Mouse (Mus musculus): ENCODE measurements around the gene Trim32. TPM values are rescaled to one million over a fixed set of nuclear protein-coding genes. Genes with fewer than 3 reads are reported as not detected.

Gene Trim32
- polyA plus RNA-seq, 1 experiment = 18.5 TPM

- Histone ChIP-seq H3K9ac (ENCODE audit: low read depth, poor library complexity, severe bottlenecking) (no peak overlapping the region), H3K4me3 (ENCODE audit: low read depth, low read length) (no peak overlapping the region), H3K36me3 (ENCODE audit: control insufficient read depth, insufficient read depth, low read length, poor library complexity, severe bottlenecking) (peaks cover 11% of the 10 kb centered on the region), H3K27me3 (ENCODE audit: control insufficient read depth, insufficient read depth, low read length, poor library complexity, severe bottlenecking) (no peaks in the 10 kb centered on the region), H3K9me3 (replicated peaks; ENCODE audit: control insufficient read depth, insufficient read depth, low read length, poor library complexity, severe bottlenecking) (no peaks in the 10 kb centered on the region), H3K27ac (ENCODE audit: insufficient read depth, low read length) (no peak overlapping the region), H3K4me1 (ENCODE audit: control insufficient read depth, insufficient read depth, low read length) (no peaks in the 10 kb centered on the region)
- TF ChIP-seq POLR2A (IDR thresholded peaks at IDR 0.05; ENCODE audit: insufficient read depth, low read length) = no peak
- TF ChIP-seq EP300 (IDR thresholded peaks at IDR 0.05; ENCODE audit: insufficient read depth, low read depth, low read length) = no peak
- TF ChIP-seq CTCF (IDR thresholded peaks at IDR 0.05; ENCODE audit: low read depth, low read length) = no peak
Measured at GRCm38 (mm10) chr4:65620125-65620524, 15.3 kb downstream of the Trim32 start.

GRCm38 (mm10) chr4:65638231-65638630 is 33.4 kb downstream of the Trim32 start:
- Histone ChIP-seq H3K4me1 (ENCODE audit: control insufficient read depth, insufficient read depth, low read length) (no peaks in the 10 kb centered on the region), H3K9me3 (replicated peaks; ENCODE audit: control insufficient read depth, insufficient read depth, low read length, poor library complexity, severe bottlenecking) (peaks cover 5% of the 10 kb centered on the region; the same call in 1 of the 2 replicates), H3K27ac (ENCODE audit: insufficient read depth, low read length) (no peak overlapping the region), H3K36me3 (ENCODE audit: control insufficient read depth, insufficient read depth, low read length, poor library complexity, severe bottlenecking) (no peaks in the 10 kb centered on the region), H3K27me3 (ENCODE audit: control insufficient read depth, insufficient read depth, low read length, poor library complexity, severe bottlenecking) (no peaks in the 10 kb centered on the region), H3K9ac (ENCODE audit: low read depth, poor library complexity, severe bottlenecking) (no peak overlapping the region), H3K4me3 (ENCODE audit: low read depth, low read length) (no peak overlapping the region)
- TF ChIP-seq EP300 (IDR thresholded peaks at IDR 0.05; ENCODE audit: insufficient read depth, low read depth, low read length) (no peak), POLR2A (IDR thresholded peaks at IDR 0.05; ENCODE audit: insufficient read depth, low read length) (no peak), CTCF (IDR thresholded peaks at IDR 0.05; ENCODE audit: low read depth, low read length) (no peak)

GRCm38 (mm10) chr4:65642611-65643010 is 37.8 kb downstream of the Trim32 start:
- no peak for TF ChIP-seq CTCF (IDR thresholded peaks at IDR 0.05; ENCODE audit: low read depth, low read length)
- no peak for TF ChIP-seq EP300 (IDR thresholded peaks at IDR 0.05; ENCODE audit: insufficient read depth, low read depth, low read length)
- no peak for TF ChIP-seq POLR2A (IDR thresholded peaks at IDR 0.05; ENCODE audit: insufficient read depth, low read length)
- Histone ChIP-seq H3K9ac (ENCODE audit: low read depth, poor library complexity, severe bottlenecking) (no peak overlapping the region), H3K27me3 (ENCODE audit: control insufficient read depth, insufficient read depth, low read length, poor library complexity, severe bottlenecking) (no peaks in the 10 kb centered on the region; the same call in 1 of the 2 replicates), H3K4me3 (ENCODE audit: low read depth, low read length) (no peak overlapping the region), H3K27ac (ENCODE audit: insufficient read depth, low read length) (no peak overlapping the region), H3K36me3 (ENCODE audit: control insufficient read depth, insufficient read depth, low read length, poor library complexity, severe bottlenecking) (no peaks in the 10 kb centered on the region), H3K4me1 (ENCODE audit: control insufficient read depth, insufficient read depth, low read length) (no peaks in the 10 kb centered on the region), H3K9me3 (replicated peaks; ENCODE audit: control insufficient read depth, insufficient read depth, low read length, poor library complexity, severe bottlenecking) (peaks cover 5% of the 10 kb centered on the region; the same call in 1 of the 2 replicates)

- TF ChIP-seq POLR2A (IDR thresholded peaks at IDR 0.05; ENCODE audit: insufficient read depth, low read length) = no peak
- TF ChIP-seq EP300 (IDR thresholded peaks at IDR 0.05; ENCODE audit: insufficient read depth, low read depth, low read length) = no peak
- peak; percentile 88 for TF ChIP-seq CTCF (IDR thresholded peaks at IDR 0.05; ENCODE audit: low read depth, low read length)
- Histone ChIP-seq H3K9me3 (replicated peaks; ENCODE audit: control insufficient read depth, insufficient read depth, low read length, poor library complexity, severe bottlenecking) (no peaks in the 10 kb centered on the region), H3K4me3 (ENCODE audit: low read depth, low read length) (no peak overlapping the region), H3K27ac (ENCODE audit: insufficient read depth, low read length) (no peak overlapping the region), H3K36me3 (ENCODE audit: control insufficient read depth, insufficient read depth, low read length, poor library complexity, severe bottlenecking) (no peaks in the 10 kb centered on the region), H3K27me3 (ENCODE audit: control insufficient read depth, insufficient read depth, low read length, poor library complexity, severe bottlenecking) (no peaks in the 10 kb centered on the region), H3K4me1 (ENCODE audit: control insufficient read depth, insufficient read depth, low read length) (no peaks in the 10 kb centered on the region), H3K9ac (ENCODE audit: low read depth, poor library complexity, severe bottlenecking) (no peak overlapping the region)
Measured at GRCm38 (mm10) chr4:65654723-65655122, 49.9 kb downstream of the Trim32 start.

- no peaks in the 10 kb centered on the region for H3K36me3 ChIP-seq (ENCODE audit: control insufficient read depth, insufficient read depth, low read length, poor library complexity, severe bottlenecking)
- no peaks in the 10 kb centered on the region for H3K4me1 ChIP-seq (ENCODE audit: control insufficient read depth, insufficient read depth, low read length)
- no peak overlapping the region for H3K27ac ChIP-seq (ENCODE audit: insufficient read depth, low read length)
- TF ChIP-seq CTCF (IDR thresholded peaks at IDR 0.05; ENCODE audit: low read depth, low read length) (no peak), POLR2A (IDR thresholded peaks at IDR 0.05; ENCODE audit: insufficient read depth, low read length) (no peak), EP300 (IDR thresholded peaks at IDR 0.05; ENCODE audit: insufficient read depth, low read depth, low read length) (no peak)
- H3K4me3 ChIP-seq (ENCODE audit: low read depth, low read length) = no peak overlapping the region
- H3K27me3 ChIP-seq (ENCODE audit: control insufficient read depth, insufficient read depth, low read length, poor library complexity, severe bottlenecking) = no peaks in the 10 kb centered on the region
- no peaks in the 10 kb centered on the region for H3K9me3 ChIP-seq (replicated peaks; ENCODE audit: control insufficient read depth, insufficient read depth, low read length, poor library complexity, severe bottlenecking)
- H3K9ac ChIP-seq (ENCODE audit: low read depth, poor library complexity, severe bottlenecking) = no peak overlapping the region
Measured at GRCm38 (mm10) chr4:65663176-65663575, 58.4 kb downstream of the Trim32 start.
